Mouse (Mus musculus) midbrain, embryonic 14.5 days (tissue): Measurements from ENCODE around the gene Acvr2b. TPM values are rescaled to one million over a fixed set of nuclear protein-coding genes. Genes with fewer than 3 reads are reported as not detected.

Experiments used
- ATAC-seq: fragments of 200-750 bp; cut with Nextera tagmentation; 2 replicates; pipeline ENCODE4 v1.8.0; 2017; ENCODE audit warnings: moderate number of reproducible peaks, moderate library complexity; ENCODE audit not compliant: low FRiP score, low TSS enrichment
- DNase-seq: peaks from one replicate; pipeline ENCODE4 v3.0.0-alpha.2; 2015
- H3K27ac ChIP-seq: fragments of 300-500 bp; sonication (generic); replicated peaks from 2 replicates; pipeline ENCODE4 v1.5.1; 2014; ENCODE audit warnings: mild to moderate bottlenecking, low read depth, low read length, moderate library complexity
- H3K27me3 ChIP-seq: fragments of 300-500 bp; sonication (generic); 2 replicates; pipeline ENCODE4 v1.6.1; 2014; ENCODE audit warnings: low read length, control low read depth, mixed read lengths; ENCODE audit not compliant: control insufficient read depth, insufficient read depth
- H3K36me3 ChIP-seq: fragments of 300-500 bp; sonication (generic); 2 replicates; pipeline ENCODE4 v1.6.1; 2014; ENCODE audit warnings: low read length, control low read depth; ENCODE audit not compliant: control insufficient read depth, insufficient read depth
- H3K4me1 ChIP-seq: fragments of 300-500 bp; sonication (generic); 2 replicates; pipeline ENCODE4 v1.6.1; 2014; ENCODE audit warnings: mild to moderate bottlenecking, antibody characterized with exemption, low read length, control low read depth; ENCODE audit not compliant: control insufficient read depth, insufficient read depth
- H3K4me2 ChIP-seq: fragments of 300-500 bp; sonication (generic); 2 replicates; pipeline ENCODE4 v1.6.1; 2014; ENCODE audit warnings: mild to moderate bottlenecking, low read length, moderate library complexity
- H3K4me3 ChIP-seq: fragments of 300-500 bp; sonication (generic); replicated peaks from 2 replicates; pipeline ENCODE4 v1.5.1; 2014; ENCODE audit warnings: low read depth, low read length
- H3K9ac ChIP-seq: fragments of 300-500 bp; sonication (generic); replicated peaks from 2 replicates; pipeline ENCODE4 v1.6.1; 2014; ENCODE audit warnings: mild to moderate bottlenecking, low read length, moderate library complexity
- H3K9me3 ChIP-seq: fragments of 300-500 bp; sonication (generic); 2 replicates; pipeline ENCODE4 v1.6.1; 2016; ENCODE audit warnings: low read length, control low read depth, mixed read lengths; ENCODE audit not compliant: control insufficient read depth
- WGBS: fragments of 180-500 bp; shearing (Covaris S2); extraction: QIAGEN DNeasy Blood & Tissue Kit; methylation state at CpG from one replicate; pipeline ENCODE4 v1.1.7; 2014; 5-methylcytosine and 5-hydroxymethylcytosine counted together
- polyA plus RNA-seq: library from polyadenylated mRNA; unstranded; fragments of >200 nt; fragmentation: Nextera tagmentation; extraction: Ambion mirVana; gene quantifications from 2 replicates; pipeline ENCODE4 v1.2.1, GENCODE M21; 2014

Acvr2b gene
- polyA plus RNA-seq, 1 experiment from 2014 or later = 69.3 TPM

- peak within 1 kb of the TSS; percentile 83 for H3K27ac ChIP-seq
- under 1% methylated on average over 52 of the region's 52 CpGs for WGBS
- peak; percentile 89 for ATAC-seq
- H3K9ac ChIP-seq = peak within 1 kb of the TSS; percentile 89
- H3K9me3 ChIP-seq = no peaks in the 10 kb centered on the region
- H3K4me1 ChIP-seq = peaks cover 10% of the 10 kb centered on the region
- peaks cover 46% of the 10 kb centered on the region for H3K36me3 ChIP-seq
- H3K4me3 ChIP-seq = peak within 1 kb of the TSS; percentile 79
- no peaks in the 10 kb centered on the region for H3K27me3 ChIP-seq
- H3K4me2 ChIP-seq = peak within 1 kb of the TSS; percentile 91
- peak; percentile 100 for DNase-seq
These were observed 43.0 kb downstream of the Acvr2b start, which contains the start of gene Exog for GRCm38 (mm10) chr9:119444738-119445429. Gene Exog (plus strand): TSS chr9:119444943.

DNA sequence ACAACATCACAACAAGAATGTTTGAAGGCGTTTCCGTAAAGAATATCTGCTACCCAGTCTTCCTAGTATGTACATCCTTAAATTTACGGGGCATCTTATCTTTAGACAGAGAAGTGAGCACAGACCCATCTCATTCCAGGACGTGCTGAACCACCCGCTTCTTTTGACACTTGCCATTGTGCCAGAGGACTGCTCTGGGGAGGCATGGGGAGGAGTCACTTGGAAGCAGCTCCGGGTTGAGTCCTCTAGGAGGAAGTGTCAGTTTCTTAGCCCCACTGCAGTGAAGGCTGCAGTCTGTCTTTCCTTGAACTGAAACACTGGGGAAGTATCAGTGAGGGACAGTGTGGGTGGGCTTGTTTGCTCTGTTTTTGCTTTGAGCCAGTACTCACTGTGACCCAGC lies 43.8 kb downstream of the Acvr2b start:
- peak overlapping the region; percentile 79 for H3K4me3 ChIP-seq
- H3K4me1 ChIP-seq = peaks cover 10% of the 10 kb centered on the region
- H3K27ac ChIP-seq = no peak overlapping the region; the same call in 1 of the 2 replicates
- H3K9ac ChIP-seq = peak overlapping the region; percentile 89
- ATAC-seq (no peak), DNase-seq (no peak)
- WGBS = 41% methylated on average over 6 of the region's 6 CpGs
- peaks cover 47% of the 10 kb centered on the region for H3K36me3 ChIP-seq
- H3K4me2 ChIP-seq = peak overlapping the region; percentile 91
- no peaks in the 10 kb centered on the region for H3K27me3 ChIP-seq
- no peaks in the 10 kb centered on the region for H3K9me3 ChIP-seq

- H3K4me3 ChIP-seq = no peak overlapping the region
- H3K27ac ChIP-seq = no peak overlapping the region
- H3K36me3 ChIP-seq = peaks cover 50% of the 10 kb centered on the region
- H3K9ac ChIP-seq = no peak overlapping the region
- no peaks in the 10 kb centered on the region for H3K27me3 ChIP-seq
- DNase-seq = no peak
- H3K4me1 ChIP-seq = no peaks in the 10 kb centered on the region
- ATAC-seq = no peak
- 91% methylated on average over 14 of the region's 14 CpGs for WGBS
- no peaks in the 10 kb centered on the region for H3K9me3 ChIP-seq
- no peak overlapping the region for H3K4me2 ChIP-seq
These were observed 54.0 kb downstream of the Acvr2b start for GRCm38 (mm10) chr9:119455967-119456366.

GRCm38 (mm10) chr9:119457122-119457521 lies 55.2 kb downstream of the Acvr2b start:
- Histone ChIP-seq H3K4me1 (no peaks in the 10 kb centered on the region), H3K4me3 (no peak overlapping the region), H3K9me3 (no peaks in the 10 kb centered on the region), H3K27me3 (no peaks in the 10 kb centered on the region), H3K4me2 (no peak overlapping the region), H3K27ac (no peak overlapping the region), H3K9ac (no peak overlapping the region), H3K36me3 (peaks cover 50% of the 10 kb centered on the region)
- no peak for ATAC-seq
- 90% methylated on average over 14 of the region's 14 CpGs for WGBS
- DNase-seq = no peak

GRCm38 (mm10) chr9:119460410-119460809 lies 58.5 kb downstream of the Acvr2b start:
- H3K27ac ChIP-seq = no peak overlapping the region
- H3K4me1 ChIP-seq = no peaks in the 10 kb centered on the region
- DNase-seq (peak; percentile 90), ATAC-seq (no peak; the same call in 1 of the 2 replicates)
- 49% methylated on average over 8 of the region's 8 CpGs for WGBS
- H3K4me3 ChIP-seq = no peak overlapping the region
- no peaks in the 10 kb centered on the region for H3K9me3 ChIP-seq
- H3K4me2 ChIP-seq = no peak overlapping the region
- H3K9ac ChIP-seq = no peak overlapping the region
- H3K36me3 ChIP-seq = peaks cover 68% of the 10 kb centered on the region
- no peaks in the 10 kb centered on the region for H3K27me3 ChIP-seq

DNA sequence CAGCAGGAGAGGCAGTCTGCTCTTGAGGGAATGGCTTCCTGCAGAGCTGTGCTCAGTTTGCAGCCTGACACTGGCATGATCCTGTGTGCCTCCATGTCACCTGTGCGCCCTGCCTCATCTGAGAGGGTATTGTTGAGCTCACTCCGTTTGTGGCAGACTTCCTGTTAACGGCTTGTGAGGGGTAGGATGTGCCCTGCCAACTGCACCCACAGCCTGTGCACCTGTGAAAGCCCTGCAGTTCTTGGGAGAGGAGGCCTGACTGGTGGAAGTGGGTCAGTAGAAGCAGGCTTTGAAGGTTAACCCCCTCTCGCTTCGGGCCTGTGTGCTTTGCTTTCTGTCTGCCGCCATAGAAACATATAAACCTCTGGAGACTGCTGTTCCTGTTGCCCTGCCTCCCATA lies 63.1 kb downstream of the Acvr2b start:
- no peaks in the 10 kb centered on the region for H3K9me3 ChIP-seq
- H3K27ac ChIP-seq = no peak overlapping the region
- no peaks in the 10 kb centered on the region for H3K27me3 ChIP-seq
- no peak overlapping the region for H3K4me3 ChIP-seq
- H3K4me1 ChIP-seq = no peaks in the 10 kb centered on the region
- no peak for DNase-seq
- no peak for ATAC-seq
- peaks cover 66% of the 10 kb centered on the region for H3K36me3 ChIP-seq
- H3K4me2 ChIP-seq = no peak overlapping the region
- H3K9ac ChIP-seq = no peak overlapping the region
- WGBS = 81% methylated on average over 6 of the region's 6 CpGs

DNA sequence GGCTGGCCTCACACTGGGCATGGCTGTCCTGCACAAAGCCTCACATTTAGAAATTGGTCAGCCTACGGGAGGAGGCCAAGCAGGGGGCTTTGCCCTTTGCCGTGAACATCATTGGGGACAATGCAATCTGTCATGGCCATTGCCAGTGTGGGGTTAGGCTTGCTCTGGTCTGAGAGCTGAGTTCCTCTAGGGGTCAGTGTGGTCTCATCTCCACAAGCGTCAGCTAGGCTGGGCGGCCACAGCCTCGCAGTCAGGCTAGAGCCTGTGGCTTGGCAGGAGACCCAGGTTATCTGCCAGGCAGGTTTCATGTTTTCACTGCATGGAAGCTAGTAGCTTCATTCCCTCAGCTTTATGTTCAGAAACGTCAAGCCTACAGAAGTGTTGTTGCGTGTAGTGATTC lies 63.7 kb downstream of the Acvr2b start:
- ATAC-seq (no peak), DNase-seq (peak; percentile 63)
- Histone ChIP-seq H3K4me2 (no peak overlapping the region), H3K9me3 (no peaks in the 10 kb centered on the region), H3K4me3 (no peak overlapping the region), H3K4me1 (no peaks in the 10 kb centered on the region), H3K27ac (no peak overlapping the region), H3K27me3 (no peaks in the 10 kb centered on the region), H3K9ac (no peak overlapping the region), H3K36me3 (peaks cover 69% of the 10 kb centered on the region)
- WGBS = 51% methylated on average over 7 of the region's 7 CpGs

DNA sequence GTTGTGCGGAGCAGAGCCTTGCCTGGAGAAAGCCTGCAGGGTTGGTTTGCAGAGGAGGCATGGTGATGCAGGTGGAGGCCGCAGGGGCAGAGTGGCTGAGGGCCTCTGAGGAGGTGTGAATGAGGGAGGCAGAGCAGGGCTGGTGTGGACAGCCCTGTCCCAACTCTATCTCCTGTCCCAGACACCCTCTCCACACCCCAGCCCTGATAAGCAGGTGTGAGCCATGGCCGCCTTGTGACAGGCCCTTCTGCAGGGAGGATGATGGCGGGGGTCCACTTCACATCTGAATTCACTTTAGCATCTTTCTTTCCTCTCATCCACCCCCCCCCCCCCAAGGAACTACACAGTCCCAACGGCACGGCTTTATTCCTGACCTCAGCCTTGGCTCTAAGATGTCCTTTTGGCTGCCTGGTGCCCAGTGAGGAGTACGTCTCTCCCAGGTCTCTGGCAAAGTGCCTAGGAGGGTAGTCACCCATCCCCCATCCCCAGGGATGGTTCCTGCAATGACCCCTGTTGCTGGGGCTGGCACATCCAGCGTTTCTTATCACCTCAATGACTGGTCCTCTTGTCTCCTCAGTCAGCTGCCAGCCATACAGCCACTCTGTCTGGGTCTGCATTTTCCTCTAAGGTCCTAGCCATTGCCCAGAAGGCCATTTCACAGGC lies 67.9 kb downstream of the Acvr2b start:
- 90% methylated on average over 8 of the region's 8 CpGs for WGBS
- Histone ChIP-seq H3K9me3 (no peaks in the 10 kb centered on the region), H3K27me3 (no peaks in the 10 kb centered on the region), H3K36me3 (peaks cover 30% of the 10 kb centered on the region), H3K27ac (no peak overlapping the region), H3K4me2 (no peak overlapping the region), H3K4me3 (no peak overlapping the region), H3K9ac (no peak overlapping the region), H3K4me1 (no peaks in the 10 kb centered on the region)
- ATAC-seq (no peak), DNase-seq (no peak)
